Mouse (Mus musculus) C3H10T1/2 (cell line): Measurements from ENCODE around the gene Cpsf7. TPM values are rescaled to one million over a fixed set of nuclear protein-coding genes. Genes with fewer than 3 reads are reported as not detected.

Source experiments
- polyA plus RNA-seq, 2 experiments: library from polyadenylated mRNA; unstranded; fragments of >200 nt; fragmentation: generic; extraction: Trizol; gene quantifications; one replicate each; pipeline ENCODE4 v1.2.1; 2012; ENCODE audit warnings: missing spikeins in 2 of 2

Cpsf7 gene
- polyA plus RNA-seq, result 10 to 100 TPM in 1 of 2 experiments, 1 to 10 TPM in 1; 7.3 to 32.2 TPM

GRCm38 (mm10) chr19:10525106-10525901 lies at the start of gene Cpsf7:
Gene Cpsf7, plus strand, starts transcription at chr19:10525266.

DNA sequence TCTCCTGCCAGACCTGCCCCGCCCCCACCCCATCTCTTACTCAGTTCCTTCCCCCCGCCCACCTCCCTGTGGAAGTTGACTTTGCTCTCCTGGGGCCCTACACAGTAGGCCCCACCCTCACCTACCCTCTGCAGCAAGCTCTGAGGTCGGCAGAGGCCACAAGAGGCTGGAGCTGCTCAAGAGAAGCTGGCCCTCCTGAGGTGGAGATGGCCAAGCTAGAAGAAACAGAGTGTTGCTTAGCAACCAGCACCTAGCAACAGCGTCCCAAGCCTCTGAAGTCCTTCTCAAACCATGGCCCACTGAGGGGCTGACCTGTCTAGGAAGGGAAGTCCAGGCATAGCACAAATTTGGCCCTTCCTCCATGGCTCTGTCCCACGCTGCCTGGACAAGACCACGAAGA lies 42.4 kb upstream of the Cpsf7 start, which contains the start of gene Ppp1r32:
Gene Ppp1r32 (minus strand): TSS at position 226 of the 400 bp plus-strand sequence.

GRCm38 (mm10) chr19:10525910-10526309 lies 844 bp downstream of the Cpsf7 start, which contains the start of gene Sdhaf2:
Gene Sdhaf2, minus strand, starts transcription at chr19:10526142.

GRCm38 (mm10) chr19:10555624-10556510 lies 30.8 kb downstream of the Cpsf7 start, which contains the start of gene Tmem216:
Gene Tmem216, minus strand, starts transcription at chr19:10556238.

DNA sequence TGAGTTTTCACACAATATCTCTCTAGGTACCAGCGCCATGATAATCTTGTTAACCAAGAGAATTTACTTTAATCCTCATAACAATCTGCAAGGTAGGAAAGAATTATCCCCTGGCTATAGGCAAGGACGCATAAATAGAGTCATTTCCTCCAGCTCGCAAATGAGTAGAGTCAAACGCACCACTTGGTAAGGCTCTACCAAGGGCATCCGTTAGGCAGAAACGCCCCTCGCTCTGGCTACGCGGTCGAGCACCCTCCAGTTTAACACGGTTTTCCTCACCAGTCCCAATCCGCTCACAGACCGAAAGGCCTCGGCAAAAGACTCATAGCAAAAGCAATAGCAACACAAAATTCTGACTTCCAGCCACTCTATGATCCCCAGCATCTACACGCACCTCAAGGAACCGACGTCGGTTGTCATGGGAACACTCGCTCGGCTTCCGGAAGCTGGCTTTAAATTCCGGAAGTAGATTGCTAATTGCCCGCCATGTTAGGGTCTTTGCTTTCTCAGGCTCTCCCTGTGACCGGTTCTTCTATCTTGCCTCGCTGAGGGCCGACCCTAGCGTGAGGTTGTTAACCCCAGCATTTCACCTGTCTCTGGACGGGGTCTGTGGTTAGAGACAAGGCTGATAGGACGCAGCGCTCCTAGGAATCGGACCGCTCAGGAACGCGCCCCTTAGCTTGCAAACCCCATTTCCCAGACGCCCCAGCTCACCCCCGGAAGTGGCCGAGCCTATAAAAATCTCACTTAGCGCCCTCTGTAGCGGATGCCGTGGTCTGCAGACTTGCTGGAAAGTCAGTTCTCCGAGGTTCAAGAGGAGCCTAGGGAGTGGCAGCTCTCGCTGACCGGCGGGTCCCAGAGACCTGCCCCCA lies 51.9 kb downstream of the Cpsf7 start, which contains the start of the genes Cyb561a3 and Tmem138:
Gene Cyb561a3 (plus strand): TSS at position 483 of the 872 bp plus-strand sequence.
Gene Tmem138 (minus strand): TSS at position 673 of the 872 bp plus-strand sequence.

Other genes starting within 250 kb of the Cpsf7 start
- 1 to 10 TPM; 2.1 to 5.2 TPM for gene Dagla, start 220.4 kb upstream of the Cpsf7 start, polyA plus RNA-seq
- under 1 TPM; 0.02 to 0.12 TPM for gene Syt7, start 136.2 kb upstream of the Cpsf7 start, polyA plus RNA-seq
- under 1 TPM in 1 of 2 experiments, not detected in 1; 0.02 TPM for gene Lrrc10b, start 67.8 kb upstream of the Cpsf7 start, polyA plus RNA-seq
- gene Ppp1r32, start 42.3 kb upstream of the Cpsf7 start, polyA plus RNA-seq, result under 1 TPM; 0.02 to 0.13 TPM
- 10 to 100 TPM in 1 of 2 experiments, 1 to 10 TPM in 1; 8.4 to 38.8 TPM for gene Sdhaf2, start 876 bp downstream of the Cpsf7 start, polyA plus RNA-seq
- 10 to 100 TPM; 22.2 to 36.5 TPM for gene Tmem216, start 31.0 kb downstream of the Cpsf7 start, polyA plus RNA-seq
- gene Cyb561a3, start 51.9 kb downstream of the Cpsf7 start, polyA plus RNA-seq, result 10 to 100 TPM in 1 of 2 experiments, 1 to 10 TPM in 1; 7.9 to 27.6 TPM
- gene Tmem138, start 52.1 kb downstream of the Cpsf7 start, polyA plus RNA-seq, result 10 to 100 TPM; 26.6 to 42.2 TPM
- gene Ddb1, start 80.1 kb downstream of the Cpsf7 start, polyA plus RNA-seq, result 100 to 1,000 TPM; 435 to 445 TPM
- 10 to 100 TPM; 18.0 to 40.0 TPM for gene Tkfc, start 80.4 kb downstream of the Cpsf7 start, polyA plus RNA-seq
- gene Vwce, start 108.9 kb downstream of the Cpsf7 start, polyA plus RNA-seq, result under 1 TPM; 0.04 to 0.20 TPM
- under 1 TPM in 1 of 2 experiments, not detected in 1; 0.01 TPM for gene Pga5, start 152.8 kb downstream of the Cpsf7 start, polyA plus RNA-seq
- gene Vps37c, start 163.5 kb downstream of the Cpsf7 start, polyA plus RNA-seq, result 10 to 100 TPM; 13.6 to 25.7 TPM
- gene Cd5, start 213.7 kb downstream of the Cpsf7 start, polyA plus RNA-seq, result under 1 TPM in 1 of 2 experiments, not detected in 1; 0.05 TPM